ENCODE assay signal across 8 mouse cellular contexts in the genomic region with DNA sequence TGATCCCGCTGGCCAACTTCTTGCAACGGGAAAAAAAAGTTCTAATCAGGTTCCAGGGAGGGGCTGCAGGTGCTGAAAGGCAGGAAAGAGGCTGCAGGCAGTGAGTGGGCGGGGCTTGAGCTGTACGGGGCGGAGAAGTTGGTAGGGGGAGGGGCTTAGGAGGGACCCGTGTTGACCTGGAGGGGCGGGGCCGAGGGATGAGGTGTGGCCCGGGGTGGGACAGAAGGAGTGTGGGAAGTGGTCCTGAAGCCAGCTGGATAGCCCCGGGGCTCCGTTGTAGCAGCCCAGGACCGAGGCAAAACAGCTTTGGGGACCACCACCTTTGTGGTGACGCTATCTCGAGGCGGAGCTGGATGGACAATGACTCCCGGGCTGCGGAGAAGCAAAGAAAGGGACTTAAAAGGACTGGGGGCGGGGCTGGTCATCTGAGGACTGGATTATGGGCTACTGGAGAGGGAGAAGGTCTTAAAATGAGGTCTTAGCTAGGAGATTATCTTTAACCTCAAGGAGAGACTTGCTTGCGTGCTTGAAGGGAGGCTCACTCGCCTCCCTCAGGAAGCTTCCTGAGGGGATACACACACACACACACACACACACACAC. TPM values are rescaled to one million over a fixed set of nuclear protein-coding genes. Genes with fewer than 3 reads are reported as not detected.
DNase-seq lines count a peak whose midpoint lies in the region; ATAC-seq lines count a peak whose summit lies in the region.

No protein-coding gene starts in this region.

- H3K36me3 ChIP-seq in forebrain, embryonic 10.5 days (replicated peaks) = no peaks in the 10 kb centered on the region
- no peaks in the 10 kb centered on the region for H3K36me3 ChIP-seq in limb, embryonic 12.5 days
- no peaks in the 10 kb centered on the region for H3K36me3 ChIP-seq in midbrain, embryonic 16.5 days (ENCODE audit: control insufficient read depth, insufficient read depth, low read length)

- H3K4me2 ChIP-seq in limb, embryonic 12.5 days = peak overlapping the region; percentile 57
- peak overlapping the region; percentile 58 for H3K4me2 ChIP-seq in midbrain, embryonic 16.5 days (ENCODE audit: low read length)

- peak overlapping the region; percentile 75 for H3K27ac ChIP-seq in forebrain, embryonic 10.5 days
- H3K27ac ChIP-seq in limb, embryonic 12.5 days = no peak overlapping the region
- H3K27ac ChIP-seq in midbrain, embryonic 16.5 days (ENCODE audit: low read length) = no peak overlapping the region

- H3K9me3 ChIP-seq in forebrain, embryonic 10.5 days = no peaks in the 10 kb centered on the region
- H3K9me3 ChIP-seq in limb, embryonic 12.5 days = no peaks in the 10 kb centered on the region
- no peaks in the 10 kb centered on the region for H3K9me3 ChIP-seq in midbrain, embryonic 16.5 days (replicated peaks; ENCODE audit: control insufficient read depth, low read length, poor library complexity, severe bottlenecking)

- no peak for ATAC-seq in limb, embryonic 12.5 days (ENCODE audit: insufficient number of reproducible peaks, insufficient read depth, low FRiP score, low TSS enrichment, low read depth)
- no peak for ATAC-seq in midbrain, embryonic 16.5 days

- peak; percentile 20 to 71 for DNase-seq in spleen, postnatal 10 days (ENCODE audit: low spot score in 2 of 2)
- no peak for DNase-seq in spleen, postnatal 14 days (ENCODE audit: low spot score in 2 of 2)
- DNase-seq in forebrain, embryonic 10.5 days (ENCODE audit: extremely low spot score, low spot score) = peak; percentile 73
- DNase-seq in ovary, adult 18-20 months (ENCODE audit: low spot score) = no peak
- no peak for DNase-seq in frontal cortex, postnatal 25 days (ENCODE audit: low spot score in 2 of 2)
- DNase-seq in layer of hippocampus, adult 8-10 months (ENCODE audit: low spot score in 2 of 2) = no peak

- H3K4me1 ChIP-seq in forebrain, embryonic 10.5 days = peaks cover 24% of the 10 kb centered on the region
- H3K4me1 ChIP-seq in limb, embryonic 12.5 days (replicated peaks) = peaks cover 19% of the 10 kb centered on the region
- peaks cover 2% of the 10 kb centered on the region; the same call in 1 of the 2 replicates for H3K4me1 ChIP-seq in midbrain, embryonic 16.5 days (ENCODE audit: control insufficient read depth, insufficient read depth, low read length)

- WGBS in forebrain, embryonic 10.5 days = under 1% methylated on average over 20 of the region's 20 CpGs
- 1% methylated on average over 20 of the region's 20 CpGs for WGBS in limb, embryonic 12.5 days
- 1% methylated on average over 20 of the region's 20 CpGs for WGBS in midbrain, embryonic 16.5 days

- peak overlapping the region; percentile 53 for H3K4me3 ChIP-seq in forebrain, embryonic 10.5 days
- H3K4me3 ChIP-seq in limb, embryonic 12.5 days (replicated peaks) = peak overlapping the region; percentile 33
- peak overlapping the region; percentile 32 for H3K4me3 ChIP-seq in midbrain, embryonic 16.5 days (ENCODE audit: low read depth, low read length)

- no peak overlapping the region for H3K9ac ChIP-seq in limb, embryonic 12.5 days (replicated peaks)
- 0 out of 2 replicates have a peak overlapping the region, but pooled peaks have one; percentile 43 for H3K9ac ChIP-seq in midbrain, embryonic 16.5 days (ENCODE audit: low read depth, low read length)

- H3K27me3 ChIP-seq in forebrain, embryonic 10.5 days (ENCODE audit: poor library complexity, severe bottlenecking) = peaks cover 42% of the 10 kb centered on the region
- peaks cover 63% of the 10 kb centered on the region for H3K27me3 ChIP-seq in limb, embryonic 12.5 days
- peaks cover 8% of the 10 kb centered on the region; the same call in 1 of the 2 replicates for H3K27me3 ChIP-seq in midbrain, embryonic 16.5 days (ENCODE audit: control insufficient read depth, insufficient read depth, low read depth, low read length)

RNA-seq across cellular contexts. Expression of a gene that starts 4.1 kb away (rescaled TPM):
- polyA plus RNA-seq in forebrain, embryonic 10.5 days (2016; fragmentation: Nextera tagmentation; extraction: Ambion mirVana) = not detected in 2 replicates
- polyA plus RNA-seq in limb, embryonic 12.5 days (2016; fragmentation: Nextera tagmentation; extraction: Ambion mirVana) = not detected in 2 replicates
- not detected in 2 replicates for polyA plus RNA-seq in midbrain, embryonic 16.5 days (2015; fragmentation: Nextera tagmentation; extraction: Ambion mirVana)
- not detected for total RNA-seq in layer of hippocampus, adult 8-10 months (2022)

RNA-seq across cellular contexts. Expression of a gene that starts 15.0 kb away (rescaled TPM):
- 62.8 and 65.6 TPM in 2 replicates for polyA plus RNA-seq in forebrain, embryonic 10.5 days (2016; fragmentation: Nextera tagmentation; extraction: Ambion mirVana)
- 58.2 and 63.1 TPM in 2 replicates for polyA plus RNA-seq in limb, embryonic 12.5 days (2016; fragmentation: Nextera tagmentation; extraction: Ambion mirVana)
- polyA plus RNA-seq in midbrain, embryonic 16.5 days (2015; fragmentation: Nextera tagmentation; extraction: Ambion mirVana) = 119 and 121 TPM in 2 replicates
- 10 to 100 TPM; 43.4 to 57.6 (median 48.9) TPM for total RNA-seq in layer of hippocampus, adult 8-10 months (2022)

RNA-seq across cellular contexts. Expression of a gene that starts 23.3 kb away (rescaled TPM):
- polyA plus RNA-seq in forebrain, embryonic 10.5 days (2016; fragmentation: Nextera tagmentation; extraction: Ambion mirVana) = 1.4 and 1.5 TPM in 2 replicates
- 1.2 and 1.3 TPM in 2 replicates for polyA plus RNA-seq in limb, embryonic 12.5 days (2016; fragmentation: Nextera tagmentation; extraction: Ambion mirVana)
- polyA plus RNA-seq in midbrain, embryonic 16.5 days (2015; fragmentation: Nextera tagmentation; extraction: Ambion mirVana) = 0.18 and 0.65 TPM in 2 replicates
- total RNA-seq in layer of hippocampus, adult 8-10 months (2022) = 10 to 100 TPM; 12.1 to 20.0 (median 14.9) TPM

RNA-seq across cellular contexts. Expression of a gene that starts 24.0 kb away (rescaled TPM):
- not detected in 2 replicates for polyA plus RNA-seq in forebrain, embryonic 10.5 days (2016; fragmentation: Nextera tagmentation; extraction: Ambion mirVana)
- not detected in 2 replicates for polyA plus RNA-seq in limb, embryonic 12.5 days (2016; fragmentation: Nextera tagmentation; extraction: Ambion mirVana)
- not detected in 2 replicates for polyA plus RNA-seq in midbrain, embryonic 16.5 days (2015; fragmentation: Nextera tagmentation; extraction: Ambion mirVana)
- under 1 TPM in 1 of 4 experiments, not detected in 3; 0.27 TPM for total RNA-seq in layer of hippocampus, adult 8-10 months (2022)

RNA-seq across cellular contexts. Expression of a gene that starts 44.4 kb away (rescaled TPM):
- polyA plus RNA-seq in forebrain, embryonic 10.5 days (2016; fragmentation: Nextera tagmentation; extraction: Ambion mirVana) = not detected in 2 replicates
- not detected in 2 replicates for polyA plus RNA-seq in limb, embryonic 12.5 days (2016; fragmentation: Nextera tagmentation; extraction: Ambion mirVana)
- polyA plus RNA-seq in midbrain, embryonic 16.5 days (2015; fragmentation: Nextera tagmentation; extraction: Ambion mirVana) = not detected in 2 replicates
- total RNA-seq in layer of hippocampus, adult 8-10 months (2022) = not detected

Comparison
In these comparisons a context has a peak if more than half of its experiments do, and no peak if none do; other contexts are left out.
1. DNase-seq: peak in spleen, postnatal 10 days (2 of 2) and forebrain, embryonic 10.5 days (single experiment); none in spleen, postnatal 14 days (0 of 2), ovary, adult 18-20 months (single experiment), frontal cortex, postnatal 25 days (0 of 2) and layer of hippocampus, adult 8-10 months (0 of 2).
2. Peak in every context shown above with its lines, with median percentiles within 50 percentile points of each other: H3K4me3 ChIP-seq.